In genomic region chr2:27209816-27210215, GRCm38 (mm10) we compare ENCODE assay signal across 9 mouse cellular contexts. TPM values are rescaled to one million over a fixed set of nuclear protein-coding genes. Genes with fewer than 3 reads are reported as not detected.
DNase-seq lines count a peak whose midpoint lies in the region; ATAC-seq lines count a peak whose summit lies in the region.
"Had no signal": no experiment of that assay in that cellular context is flagged by ENCODE, and none has a peak within 500 bp of the region (broad histone marks: within the 10 kb centered on the region; RNA-seq: fewer than 3 reads in every experiment).

No protein-coding gene starts in this region.

- H3K27me3 ChIP-seq in heart, embryonic 10.5 days (ENCODE audit: insufficient read depth, poor library complexity, severe bottlenecking), result peaks cover 17% of the 10 kb centered on the region; the same call in 1 of the 2 replicates
- no peaks in the 10 kb centered on the region for H3K27me3 ChIP-seq in limb, embryonic 11.5 days (ENCODE audit: control insufficient read depth, insufficient read depth, low read length)
- H3K27me3 ChIP-seq: liver, embryonic 15.5 days; Patski had no signal

- WGBS in heart, embryonic 10.5 days, result 10% methylated on average over 5 of the region's 5 CpGs
- WGBS in limb, embryonic 11.5 days, result 22% methylated on average over 5 of the region's 5 CpGs

- H3K9ac ChIP-seq in limb, embryonic 11.5 days (ENCODE audit: low read length), result no peak overlapping the region
- H3K9ac ChIP-seq: liver, embryonic 15.5 days had no signal

- H3K27ac ChIP-seq in heart, embryonic 10.5 days, result peak overlapping the region; percentile 90
- peak overlapping the region; percentile 70 for H3K27ac ChIP-seq in limb, embryonic 11.5 days (replicated peaks; ENCODE audit: low read depth, low read length)
- H3K27ac ChIP-seq: liver, embryonic 15.5 days had no signal

- no peaks in the 10 kb centered on the region for H3K9me3 ChIP-seq in heart, embryonic 10.5 days
- H3K9me3 ChIP-seq in limb, embryonic 11.5 days (ENCODE audit: control insufficient read depth, low read length), result no peaks in the 10 kb centered on the region
- H3K9me3 ChIP-seq: liver, embryonic 15.5 days had no signal

- peak overlapping the region; percentile 27; the same call in 1 of the 2 replicates for H3K4me3 ChIP-seq in heart, embryonic 10.5 days
- H3K4me3 ChIP-seq in limb, embryonic 11.5 days (ENCODE audit: low read depth, low read length), result no peak overlapping the region
- H3K4me3 ChIP-seq: liver, embryonic 15.5 days had no signal

- DNase-seq in lung, postnatal 10 days, result peak; percentile 53
- no peak for DNase-seq in lung, adult 18-20 months
- DNase-seq in heart, embryonic 10.5 days (ENCODE audit: low spot score), result peak; percentile 87
- DNase-seq in limb, embryonic 11.5 days (ENCODE audit: low spot score), result peak; percentile 74
- no peak for DNase-seq in ovary, adult 18-20 months (ENCODE audit: low spot score)
- no peak for DNase-seq in cerebellum, adult 8-10 months

- peak; percentile 58; the same call in 1 of the 2 replicates for ATAC-seq in limb, embryonic 11.5 days (ENCODE audit: insufficient number of reproducible peaks, low FRiP score, low TSS enrichment, low read depth)
- ATAC-seq in megakaryocyte progenitor cell, adult 5-6 weeks (replicated peaks; ENCODE audit: poor library complexity), result no peak
- ATAC-seq: Patski had no signal

- peaks cover 86% of the 10 kb centered on the region for H3K4me1 ChIP-seq in heart, embryonic 10.5 days
- peaks cover 40% of the 10 kb centered on the region for H3K4me1 ChIP-seq in limb, embryonic 11.5 days (ENCODE audit: control insufficient read depth, insufficient read depth, low read length)

- H3K4me2 ChIP-seq in limb, embryonic 11.5 days (ENCODE audit: low read depth, severe bottlenecking), result no peak overlapping the region; the same call in 1 of the 2 replicates
- H3K4me2 ChIP-seq: liver, embryonic 15.5 days had no signal

- H3K36me3 ChIP-seq in heart, embryonic 10.5 days, result no peaks in the 10 kb centered on the region
- no peaks in the 10 kb centered on the region for H3K36me3 ChIP-seq in limb, embryonic 11.5 days (ENCODE audit: control insufficient read depth, insufficient read depth, low read length)
- H3K36me3 ChIP-seq: liver, embryonic 15.5 days had no signal

RNA-seq across cellular contexts. Expression of gene Sardh, which starts 38.3 kb away (rescaled TPM):
- polyA plus RNA-seq in heart, embryonic 10.5 days (2016; fragmentation: Nextera tagmentation; extraction: Ambion mirVana), result 11.8 and 13.4 TPM in 2 replicates
- 3.0 and 3.5 TPM in 2 replicates for polyA plus RNA-seq in limb, embryonic 11.5 days (2014; fragmentation: Nextera tagmentation; extraction: Ambion mirVana)
- not detected in 2 replicates for total RNA-seq in megakaryocyte progenitor cell, adult 5-6 weeks (2015)
- total RNA-seq in megakaryocyte progenitor cell, adult 5-6 weeks (2017), result not detected in 2 replicates

RNA-seq across cellular contexts. Expression of gene Dbh, which starts 44.8 kb away (rescaled TPM):
- 0.21 and 0.69 TPM in 2 replicates for polyA plus RNA-seq in heart, embryonic 10.5 days (2016; fragmentation: Nextera tagmentation; extraction: Ambion mirVana)
- polyA plus RNA-seq in limb, embryonic 11.5 days (2014; fragmentation: Nextera tagmentation; extraction: Ambion mirVana), result 0.05 TPM in 1 of 2 replicates, not detected in the other
- not detected in 2 replicates for total RNA-seq in megakaryocyte progenitor cell, adult 5-6 weeks (2015)
- total RNA-seq in megakaryocyte progenitor cell, adult 5-6 weeks (2017), result not detected in 2 replicates
- polyA plus RNA-seq: Patski had no signal

Comparison
In these comparisons a context has a peak if more than half of its experiments do, and no peak if none do; other contexts are left out.
1. DNase-seq: peak in lung, postnatal 10 days (single experiment), heart, embryonic 10.5 days (single experiment) and limb, embryonic 11.5 days (single experiment); none in lung, adult 18-20 months (0 of 2), ovary, adult 18-20 months (single experiment) and cerebellum, adult 8-10 months (single experiment).